Mouse (Mus musculus) lung, postnatal 10 days (tissue): ENCODE results near the gene Zfp846.

Experiments used
- DNase-seq: peaks from one replicate; pipeline ENCODE4 v3.0.0; 2021

Zfp846 gene

GRCm38 (mm10) chr9:20638552-20638951 is 57.5 kb downstream of the Zfp846 start:
- no peak for DNase-seq

DNA sequence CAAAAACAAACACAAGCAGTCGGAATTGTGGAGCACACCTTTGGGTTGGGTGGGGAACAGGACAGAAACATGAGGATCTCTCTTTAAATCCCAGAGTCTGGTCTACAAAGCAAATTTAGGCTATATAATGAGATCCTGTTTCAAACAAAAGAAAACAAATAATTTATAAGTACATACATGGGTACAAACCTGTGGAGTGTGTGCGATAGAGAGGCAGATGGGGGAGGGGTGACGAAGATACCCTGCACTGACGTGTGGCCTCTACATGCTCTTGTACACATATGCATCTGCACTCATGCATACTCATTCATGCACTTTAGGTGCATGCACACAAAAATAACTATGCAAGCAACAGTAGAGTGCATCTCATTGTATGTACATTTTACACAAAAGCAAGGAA is 58.4 kb downstream of the Zfp846 start:
- no peak for DNase-seq

DNA sequence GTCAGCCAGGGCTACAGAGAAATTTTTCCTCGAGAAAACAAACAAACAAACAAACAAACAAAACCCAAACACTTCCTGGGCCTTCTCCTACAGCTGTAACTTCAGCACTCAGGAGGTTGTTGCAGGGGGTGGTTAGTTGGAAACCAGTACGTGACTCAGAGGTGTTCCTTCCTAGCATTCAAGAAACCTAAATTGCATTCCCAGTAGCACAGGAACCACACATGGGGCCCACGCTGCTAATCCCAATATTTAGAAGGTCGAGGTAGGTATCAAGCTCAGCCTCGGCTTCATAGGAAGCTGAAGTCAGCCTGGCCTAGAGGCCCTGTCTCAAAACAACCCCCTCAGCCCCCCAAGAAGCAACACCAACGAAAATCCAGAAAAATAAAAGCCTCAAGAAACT is 60.4 kb downstream of the Zfp846 start:
- no peak for DNase-seq

GRCm38 (mm10) chr9:20642101-20642895 is 61.2 kb downstream of the Zfp846 start, which contains the start of gene Ubl5:
TSS of gene Ubl5 (plus strand) at chr9:20642878.
- DNase-seq = peak; percentile 96

GRCm38 (mm10) chr9:20642896-20643466 is 61.9 kb downstream of the Zfp846 start:
- DNase-seq = peak; percentile 97

DNA sequence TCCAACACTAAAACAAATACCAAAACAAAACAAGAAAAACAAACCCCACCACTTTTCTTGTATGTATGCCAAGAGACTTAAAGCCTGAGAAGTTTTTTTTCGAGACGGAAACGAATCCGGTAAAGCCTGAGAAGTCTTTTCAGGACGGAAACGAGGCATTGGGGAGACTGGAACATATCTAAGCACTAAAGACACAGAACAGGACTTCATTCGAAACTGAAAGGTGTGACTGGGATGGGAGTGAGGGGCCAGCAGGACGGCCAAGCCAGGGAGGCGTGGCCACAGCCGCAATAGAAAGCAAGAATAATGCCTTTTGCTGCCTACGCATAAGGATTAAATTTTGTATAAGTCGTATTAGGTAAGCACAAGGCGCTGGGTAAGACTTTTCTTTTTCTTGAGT is 62.7 kb downstream of the Zfp846 start:
- DNase-seq = no peak

- peak; percentile 82 for DNase-seq
These were observed 63.4 kb downstream of the Zfp846 start, which contains the start of gene Fbxl12 for GRCm38 (mm10) chr9:20644360-20645081. TSS of gene Fbxl12 (minus strand) at chr9:20644767.

GRCm38 (mm10) chr9:20645121-20645520 is 64.0 kb downstream of the Zfp846 start:
- peak; percentile 21 for DNase-seq

DNA sequence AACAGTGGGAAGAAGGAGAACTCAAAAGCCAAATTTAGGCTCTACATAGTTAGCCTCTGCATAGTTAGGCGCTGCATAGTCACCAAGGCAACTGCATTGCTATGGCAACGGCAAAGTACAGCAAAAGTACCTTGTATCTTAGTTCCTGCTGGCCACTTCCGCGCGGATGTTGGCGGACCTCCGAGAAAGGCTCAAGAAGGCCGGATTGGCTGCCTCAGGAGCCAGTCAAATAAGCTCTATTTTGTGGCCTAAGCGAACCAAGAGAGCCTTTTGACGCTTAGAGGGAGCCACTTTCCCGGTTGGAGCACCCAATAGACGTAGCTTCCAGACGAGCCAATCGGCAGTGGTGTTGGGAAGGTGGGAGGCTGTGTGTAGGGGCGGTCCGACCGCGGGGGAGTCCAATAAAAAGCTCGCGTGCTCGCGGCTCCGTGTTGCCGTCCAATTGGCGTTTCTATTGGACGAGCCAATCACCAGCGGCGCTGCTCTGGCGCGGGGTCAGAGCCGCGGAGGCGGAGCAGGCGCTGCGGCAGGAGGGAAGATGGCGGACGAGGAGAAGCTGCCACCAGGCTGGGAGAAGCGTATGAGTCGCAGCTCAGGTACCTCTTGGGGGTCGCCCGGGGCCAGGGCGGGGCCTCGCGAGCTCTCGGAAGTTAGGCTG is 70.6 kb downstream of the Zfp846 start, which contains the start of gene Pin1:
TSS of gene Pin1 (plus strand) at position 494 of the 658 bp plus-strand sequence.
- peak; percentile 99 for DNase-seq

DNA sequence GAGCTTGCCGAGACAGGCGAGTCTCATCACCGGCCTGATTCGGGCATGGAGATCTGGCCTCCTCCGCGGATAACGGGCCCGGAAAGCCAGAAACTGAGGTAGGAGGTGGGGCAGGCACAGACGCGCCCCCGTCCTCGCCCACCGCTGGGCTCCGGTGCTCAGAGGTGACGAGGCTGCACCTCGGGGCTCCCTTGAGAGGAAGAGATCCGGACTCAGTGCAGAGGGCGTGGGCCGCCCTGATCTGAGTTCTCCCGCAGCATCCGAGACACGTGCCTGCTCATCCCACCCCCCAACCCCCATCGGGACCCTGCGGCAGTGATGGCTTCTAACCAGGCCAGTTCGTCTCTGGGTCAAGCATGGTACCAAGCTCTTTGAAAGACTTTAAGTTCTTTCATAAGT is 71.2 kb downstream of the Zfp846 start:
- no peak for DNase-seq

DNA sequence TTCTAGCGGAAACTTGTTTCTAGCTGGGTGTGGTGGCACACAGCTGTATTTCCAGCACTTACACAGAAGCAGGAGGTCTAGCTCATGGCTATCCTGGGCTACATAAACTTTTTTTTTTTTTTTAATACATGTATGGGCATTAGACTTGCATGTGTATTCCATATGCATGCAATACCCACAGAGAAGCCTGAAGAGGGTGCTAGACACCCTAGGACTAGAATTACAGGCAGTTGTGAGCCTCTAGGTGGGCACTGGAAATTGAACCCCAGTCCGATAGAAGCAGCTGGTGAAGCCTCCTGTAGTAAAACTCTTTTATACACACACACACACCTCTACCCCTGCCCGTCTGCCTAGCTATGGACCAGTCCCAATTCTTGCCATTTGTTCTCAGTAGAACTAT is 72.8 kb downstream of the Zfp846 start:
- DNase-seq = no peak
